Mouse (Mus musculus): Measurements from ENCODE around the gene Olfr713. TPM values are rescaled to one million over a fixed set of nuclear protein-coding genes. Genes with fewer than 3 reads are reported as not detected.

The Olfr713 gene
- not detected for total RNA-seq (2021)

- DNase-seq = no peak
- intact Hi-C loops (cut with DNase I) = no loop called here
Observed at GRCm38 (mm10) chr7:107030874-107031273, at the start of gene Olfr713. Gene Olfr713, plus strand, starts transcription at chr7:107031174.

GRCm38 (mm10) chr7:106985236-106985635 is 45.7 kb upstream of the Olfr713 start:
- intact Hi-C loops (cut with DNase I) = no loop called here
- DNase-seq = no peak

GRCm38 (mm10) chr7:107000798-107001197 is 30.2 kb upstream of the Olfr713 start:
- intact Hi-C loops (cut with DNase I) = no loop called here
- DNase-seq = no peak

DNA sequence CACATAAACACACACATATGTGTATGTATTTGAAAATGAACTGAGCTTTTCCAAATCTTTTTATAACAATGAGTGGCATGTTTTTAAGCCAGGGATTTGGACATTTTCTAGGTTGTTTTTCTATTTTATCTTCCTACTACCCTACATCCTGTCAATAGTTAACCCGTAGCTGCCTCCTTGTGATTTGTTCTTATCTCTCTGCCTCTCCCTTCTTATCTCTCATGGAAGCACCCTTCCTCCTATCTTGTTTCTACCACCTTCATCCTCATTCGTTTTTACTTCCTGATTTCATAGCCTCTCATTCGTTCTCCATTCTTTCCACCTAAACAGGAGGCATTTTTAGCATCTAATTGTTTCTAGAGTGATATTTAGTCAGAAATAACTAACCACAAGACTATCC is 26.8 kb upstream of the Olfr713 start:
- DNase-seq = no peak
- intact Hi-C loops (cut with DNase I) = no loop called here

DNA sequence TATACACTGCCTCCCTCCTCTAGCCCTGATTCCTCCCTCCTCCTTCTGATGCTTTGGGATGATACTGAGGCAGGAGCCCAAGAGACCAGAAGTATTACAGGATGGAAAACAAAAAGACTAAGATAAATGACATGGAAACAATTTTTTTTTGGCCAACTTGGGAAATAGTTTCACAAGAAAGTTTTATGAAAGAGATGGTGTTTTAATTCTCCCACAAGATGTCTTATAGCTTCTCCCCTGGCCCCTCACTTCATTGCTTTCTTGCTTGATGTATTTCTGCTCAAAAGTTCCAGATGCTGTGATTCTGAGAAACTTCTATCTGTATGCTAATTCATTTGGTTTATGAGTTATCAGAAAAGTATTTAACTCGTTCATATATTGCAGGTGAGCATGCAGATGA is 25.0 kb upstream of the Olfr713 start, which contains the start of gene Olfr2:
Gene Olfr2 (minus strand): TSS at position 101 of the 400 bp plus-strand sequence.
- DNase-seq = no peak
- intact Hi-C loops (cut with DNase I) = no loop called here

- no peak for DNase-seq
- intact Hi-C loops (cut with DNase I) = no loop called here
Observed at GRCm38 (mm10) chr7:107039934-107040563, 9.1 kb downstream of the Olfr713 start.

- no peak for DNase-seq
- intact Hi-C loops (cut with DNase I) = no loop called here
Observed at GRCm38 (mm10) chr7:107043136-107043535, 12.2 kb downstream of the Olfr713 start.

DNA sequence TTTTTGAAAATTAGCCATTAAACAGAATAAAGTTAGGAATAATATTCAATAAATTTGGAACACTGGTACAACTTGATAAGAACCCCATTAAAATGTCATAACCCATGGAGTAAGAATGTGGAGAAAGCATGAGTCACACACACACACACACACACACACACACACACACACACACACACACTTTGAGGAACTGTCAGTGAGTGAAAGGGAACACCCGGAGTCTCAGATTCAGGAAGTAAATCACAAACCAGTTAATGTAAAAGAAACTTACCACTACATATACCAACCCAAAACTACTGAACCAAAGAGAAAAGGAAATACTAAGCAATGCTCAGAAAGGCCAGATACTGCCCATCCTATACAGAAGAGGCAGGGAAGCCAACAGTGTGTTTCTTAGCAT is 13.4 kb downstream of the Olfr713 start:
- intact Hi-C loops (cut with DNase I) = no loop called here
- no peak for DNase-seq

DNA sequence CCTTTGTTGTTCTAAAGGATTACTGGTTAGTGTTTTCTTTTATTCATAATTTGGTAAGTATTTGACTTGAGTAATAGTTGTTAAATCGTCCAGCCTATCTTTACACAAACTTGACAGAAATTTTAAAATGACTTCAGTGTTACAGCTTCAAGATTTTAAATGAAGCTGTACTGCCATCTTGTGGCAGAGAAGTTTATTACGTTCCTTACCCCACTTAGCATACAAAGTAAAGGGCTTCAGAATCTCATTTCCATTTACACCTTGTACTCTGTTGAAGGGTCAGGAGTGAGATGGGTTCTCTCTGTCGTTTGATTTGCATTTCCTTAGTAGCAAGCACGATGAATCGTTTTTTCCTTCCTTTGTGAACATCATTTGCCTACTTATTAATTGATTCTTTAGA is 14.9 kb downstream of the Olfr713 start:
- DNase-seq = peak; percentile 42 to 64
- intact Hi-C loops (cut with DNase I) = loop anchor here (2.0 kb wide), 1 partner anchor 1229 kb away; no protein-coding TSS in a partner anchor

DNA sequence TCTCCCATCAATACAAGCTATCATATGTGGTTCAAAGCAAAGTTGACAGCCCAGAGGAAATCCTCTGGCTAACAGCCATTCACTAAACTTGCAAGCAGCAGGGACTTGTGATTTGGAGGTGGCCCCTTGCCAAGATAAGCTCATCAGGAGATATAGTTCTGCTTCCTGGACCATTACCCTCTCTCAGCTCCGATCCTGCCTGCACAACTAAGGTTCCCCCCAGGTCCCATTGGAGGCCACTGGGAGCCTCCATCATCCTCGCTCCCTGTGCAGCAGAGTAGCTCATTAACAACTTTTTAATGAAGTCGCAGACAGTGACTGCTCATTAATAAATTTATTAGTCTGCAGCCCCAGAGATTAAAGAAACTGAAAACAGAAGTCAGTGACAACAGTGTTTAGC is 16.6 kb downstream of the Olfr713 start:
- intact Hi-C loops (cut with DNase I) = loop anchor here (2.0 kb wide), 1 partner anchor 1231 kb away; no protein-coding TSS in a partner anchor
- no peak for DNase-seq

GRCm38 (mm10) chr7:107070681-107071080 is 39.7 kb downstream of the Olfr713 start, which contains the start of gene Olfr714:
Gene Olfr714, plus strand, starts transcription at chr7:107070981.
- intact Hi-C loops (cut with DNase I) = no loop called here
- no peak for DNase-seq

Other genes starting within 250 kb of the Olfr713 start
- gene Olfr699, start 238.0 kb upstream of the Olfr713 start, total RNA-seq (2021) = not detected
- gene Olfr700, start 222.3 kb upstream of the Olfr713 start, total RNA-seq (2021) = not detected
- not detected for gene Olfr701, start 217.0 kb upstream of the Olfr713 start, total RNA-seq (2021)
- gene Olfr702, start 197.3 kb upstream of the Olfr713 start, total RNA-seq (2021) = not detected
- not detected for gene Olfr703, start 187.8 kb upstream of the Olfr713 start, total RNA-seq (2021)
- gene Olfr704, start 168.0 kb upstream of the Olfr713 start, total RNA-seq (2021) = not detected
- gene Olfr705, start 154.3 kb upstream of the Olfr713 start, total RNA-seq (2021) = not detected
- gene Olfr706, start 143.0 kb upstream of the Olfr713 start, total RNA-seq (2021) = not detected
- not detected for gene Olfr707, start 129.9 kb upstream of the Olfr713 start, total RNA-seq (2021)
- gene Olfr1532-ps1, start 123.2 kb upstream of the Olfr713 start, total RNA-seq (2021) = not detected
- gene Olfr709-ps1, start 99.0 kb upstream of the Olfr713 start, total RNA-seq (2021) = not detected
- gene Olfr710, start 82.9 kb upstream of the Olfr713 start, total RNA-seq (2021) = not detected
- not detected for gene Olfr6, start 67.2 kb upstream of the Olfr713 start, total RNA-seq (2021)
- not detected for gene Olfr711, start 55.7 kb upstream of the Olfr713 start, total RNA-seq (2021)
- gene Olfr2, start 25.1 kb upstream of the Olfr713 start, total RNA-seq (2021) = not detected
- gene Olfr714, start 39.8 kb downstream of the Olfr713 start, total RNA-seq (2021) = not detected
- gene Olfr17, start 62.0 kb downstream of the Olfr713 start, total RNA-seq (2021) = not detected
- gene Olfr715b, start 79.2 kb downstream of the Olfr713 start, total RNA-seq (2021) = not detected
- gene Olfr715, start 99.9 kb downstream of the Olfr713 start, total RNA-seq (2021) = not detected
- gene Olfr716, start 107.2 kb downstream of the Olfr713 start, total RNA-seq (2021) = not detected
- gene Nlrp14, start 135.8 kb downstream of the Olfr713 start, total RNA-seq (2021) = not detected
- under 1 TPM; 0.17 to 0.34 TPM for gene Rbmxl2, start 178.3 kb downstream of the Olfr713 start, total RNA-seq (2021)